Mouse (Mus musculus) effector memory CD4-positive, alpha-beta T cell, adult 7 months (primary cell): ENCODE data around the gene Abcb4. TPM values are rescaled to one million over a fixed set of nuclear protein-coding genes. Genes with fewer than 3 reads are reported as not detected.

Source experiments
- polyA plus RNA-seq: library from polyadenylated mRNA; unstranded; fragments of 100-300 nt; shearing (Covaris generic); gene quantifications from one replicate; pipeline ENCODE4 v1.2.1, GENCODE M21; 2017

Gene Abcb4
- not detected for polyA plus RNA-seq

DNA sequence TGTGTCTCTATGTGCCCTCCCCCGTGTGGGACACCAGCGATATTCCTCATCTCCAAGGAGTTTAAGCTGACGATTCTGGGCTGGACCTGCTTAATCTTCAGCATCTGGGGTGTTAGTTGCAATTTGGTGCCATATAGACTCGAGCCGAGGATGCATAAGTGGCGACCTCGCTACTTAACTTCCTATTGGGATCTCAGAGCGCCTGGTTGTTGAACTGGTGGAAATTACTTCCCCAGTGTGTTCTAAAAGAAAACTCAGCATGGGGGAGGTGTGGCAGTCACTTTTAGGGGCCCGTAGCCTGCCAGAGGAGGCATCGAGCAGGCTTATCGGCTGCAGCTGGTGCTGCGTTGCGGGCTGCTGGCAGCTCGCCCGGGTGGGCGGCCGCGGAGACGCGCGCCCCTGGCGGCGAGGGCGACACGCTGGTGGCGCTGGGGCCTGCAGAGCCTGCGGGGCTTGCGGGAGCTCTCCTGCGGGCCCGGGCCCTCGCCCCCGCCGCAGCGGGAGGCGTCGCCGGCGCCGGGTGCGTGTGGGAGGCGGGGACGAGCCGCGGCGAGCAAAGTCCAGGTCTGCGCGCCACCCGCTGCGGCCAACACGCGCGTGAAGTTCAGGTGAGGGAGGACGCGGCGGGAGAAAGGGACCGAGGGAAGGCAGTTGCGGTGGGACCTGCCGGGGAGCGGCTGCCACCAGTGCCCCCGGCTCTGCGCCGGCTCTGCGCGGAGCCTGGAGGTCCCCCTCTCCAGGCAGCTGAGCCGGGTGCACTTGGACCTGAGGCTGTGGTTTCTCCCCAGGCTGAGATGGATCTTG lies at the start of gene Abcb4:
Abcb4 (plus strand) TSS at position 418 of the 804 bp plus-strand sequence.

DNA sequence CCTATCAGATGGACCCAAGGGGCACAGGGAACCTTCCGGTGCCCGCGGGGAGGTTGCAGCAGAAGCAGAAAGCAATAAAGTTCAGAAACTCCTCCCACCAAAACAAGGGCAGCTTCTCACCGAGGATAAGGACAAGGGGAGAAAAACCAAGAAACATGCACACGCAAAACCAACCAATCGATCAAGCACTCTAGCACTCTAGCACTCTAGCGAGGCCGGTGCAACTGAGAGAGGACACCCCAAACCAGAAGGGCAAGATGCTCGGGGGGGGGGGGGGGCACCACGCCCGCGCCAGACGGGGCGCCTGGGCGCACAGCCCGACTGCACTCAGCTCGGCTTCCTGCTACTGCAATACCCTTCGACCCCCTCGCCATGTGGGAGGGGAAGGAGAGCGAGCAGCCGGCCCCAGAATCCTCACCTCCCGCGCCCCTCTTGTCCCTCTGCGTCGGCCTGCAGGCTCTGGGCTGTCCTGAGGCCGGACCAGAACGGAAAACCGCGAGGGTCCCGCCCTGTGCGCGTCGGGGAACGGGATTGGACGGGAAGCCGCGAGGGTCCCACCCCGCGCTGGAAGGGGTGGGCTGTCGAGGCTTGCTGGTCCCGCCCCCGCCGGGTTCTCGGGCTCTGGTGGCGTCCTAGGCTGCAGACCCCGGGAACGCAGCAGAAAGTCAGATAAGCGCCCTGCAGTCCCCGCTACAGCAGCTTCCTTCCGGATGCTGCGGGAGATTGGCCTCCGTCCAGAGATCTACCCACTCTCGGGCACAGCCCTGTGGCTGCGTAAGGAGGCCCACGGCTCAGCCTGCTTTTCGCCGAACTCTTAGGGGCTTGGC lies 103.4 kb downstream of the Abcb4 start, which contains the start of gene Crot:
Crot (minus strand) TSS at position 639 of the 827 bp plus-strand sequence.

Other genes starting within 250 kb of the Abcb4 start
- gene Abcb1a, start 233.6 kb upstream of the Abcb4 start, polyA plus RNA-seq = 85.5 TPM
- 75.0 TPM for gene Abcb1b, start 95.6 kb upstream of the Abcb4 start, polyA plus RNA-seq
- gene Crot, start 103.6 kb downstream of the Abcb4 start, polyA plus RNA-seq = 82.4 TPM
- 181 TPM for gene Tmem243, start 207.0 kb downstream of the Abcb4 start, polyA plus RNA-seq